Mouse (Mus musculus): ENCODE measurements around the gene Khdrbs1. TPM values are rescaled to one million over a fixed set of nuclear protein-coding genes. Genes with fewer than 3 reads are reported as not detected.
A peak's percentile ranks its signal among the peaks of the same experiment; 100 is the strongest.
"Not testable (repeated sequence)": the region's sequence is repeated elsewhere in the genome, so short reads cannot be mapped to it uniquely, and the experiment has no call there.

Khdrbs1 gene
- polyA plus RNA-seq, 1 experiment, result 117 TPM

DNA sequence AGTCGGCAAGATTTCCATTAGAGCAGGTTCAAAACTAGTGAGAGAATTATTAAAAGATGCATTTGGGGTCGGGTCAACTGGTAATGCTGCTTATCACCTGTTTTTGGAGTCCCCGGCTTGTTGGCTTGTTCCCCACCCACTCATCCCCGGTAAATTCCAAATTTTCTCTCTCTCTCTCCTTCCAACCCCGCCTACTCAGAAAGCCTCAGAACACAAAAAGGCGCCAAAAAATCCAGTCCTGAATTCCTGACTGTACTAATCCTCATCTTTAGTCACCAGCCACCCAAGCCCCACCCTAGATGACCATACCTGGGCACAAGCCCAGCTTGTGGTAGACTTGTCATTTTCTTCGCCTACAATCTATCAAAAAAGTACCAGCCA, 897 bp upstream of the Khdrbs1 start:
- no peak for DNase-seq (ENCODE audit: low read depth)
- TF ChIP-seq POLR2A (IDR thresholded peaks at IDR 0.05; ENCODE audit: borderline replicate concordance, extremely low read depth, insufficient read depth, insufficient read length, poor library complexity, severe bottlenecking) (no peak), CTCF (IDR thresholded peaks at IDR 0.05; ENCODE audit: borderline replicate concordance, extremely low read depth, insufficient read depth, insufficient read length) (no peak)

DNA sequence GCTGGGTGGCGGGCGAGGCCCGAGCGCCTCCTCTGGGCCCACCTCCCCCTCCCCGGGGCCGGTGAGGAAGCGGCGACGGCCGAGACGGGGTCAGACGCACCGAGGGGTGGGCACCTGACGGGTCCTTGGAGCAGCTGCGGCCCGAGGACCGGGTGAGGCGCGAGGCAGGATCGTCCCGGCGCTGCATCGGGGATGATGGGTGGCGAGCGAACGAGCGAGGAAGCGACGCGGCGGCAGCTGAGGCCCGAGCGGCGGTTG, 200 bp downstream of the Khdrbs1 start:
- DNase-seq (ENCODE audit: low read depth), result no peak
- no peak for TF ChIP-seq CTCF (IDR thresholded peaks at IDR 0.05; ENCODE audit: borderline replicate concordance, extremely low read depth, insufficient read depth, insufficient read length)
- no peak for TF ChIP-seq POLR2A (IDR thresholded peaks at IDR 0.05; ENCODE audit: borderline replicate concordance, extremely low read depth, insufficient read depth, insufficient read length, poor library complexity, severe bottlenecking)

DNA sequence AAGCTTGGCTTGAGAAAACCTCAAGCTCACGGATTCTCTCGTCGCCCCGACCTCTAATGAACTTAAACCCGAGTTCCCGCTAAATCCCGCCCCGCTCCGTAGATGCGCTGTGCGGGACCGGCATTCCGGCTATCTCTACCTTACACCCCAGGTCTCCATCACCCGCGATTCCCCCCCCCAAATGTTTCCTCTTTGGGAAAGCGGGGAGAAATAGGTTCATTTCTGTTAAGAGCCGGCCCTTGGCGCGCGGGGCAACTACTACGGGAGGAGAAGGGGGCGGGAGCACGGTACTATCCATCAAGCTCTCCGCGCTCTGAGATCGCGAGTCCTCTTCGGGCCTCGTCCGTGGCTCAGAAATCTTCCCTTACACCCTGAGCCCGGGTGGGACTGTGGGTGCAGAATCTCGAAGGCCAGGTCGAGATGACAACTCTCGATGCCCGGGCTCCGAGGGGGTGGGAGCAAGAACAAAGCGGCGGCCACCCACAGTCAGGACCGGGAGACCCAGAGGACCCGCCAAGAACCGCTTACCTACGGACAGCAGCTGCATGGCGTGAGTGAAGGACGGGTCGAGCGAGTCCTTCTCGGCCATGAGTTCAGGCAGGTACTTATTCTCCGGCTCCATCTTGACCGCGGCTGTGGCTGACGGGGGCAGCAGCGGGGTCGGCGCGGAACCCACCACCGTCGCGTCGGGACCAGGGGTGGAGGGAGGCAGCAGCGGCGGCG, 691 bp downstream of the Khdrbs1 start:
- peak; percentile 64 for DNase-seq (ENCODE audit: low read depth)
- TF ChIP-seq POLR2A (IDR thresholded peaks at IDR 0.05; ENCODE audit: borderline replicate concordance, extremely low read depth, insufficient read depth, insufficient read length, poor library complexity, severe bottlenecking) (no peak), CTCF (IDR thresholded peaks at IDR 0.05; ENCODE audit: borderline replicate concordance, extremely low read depth, insufficient read depth, insufficient read length) (no peak)

DNA sequence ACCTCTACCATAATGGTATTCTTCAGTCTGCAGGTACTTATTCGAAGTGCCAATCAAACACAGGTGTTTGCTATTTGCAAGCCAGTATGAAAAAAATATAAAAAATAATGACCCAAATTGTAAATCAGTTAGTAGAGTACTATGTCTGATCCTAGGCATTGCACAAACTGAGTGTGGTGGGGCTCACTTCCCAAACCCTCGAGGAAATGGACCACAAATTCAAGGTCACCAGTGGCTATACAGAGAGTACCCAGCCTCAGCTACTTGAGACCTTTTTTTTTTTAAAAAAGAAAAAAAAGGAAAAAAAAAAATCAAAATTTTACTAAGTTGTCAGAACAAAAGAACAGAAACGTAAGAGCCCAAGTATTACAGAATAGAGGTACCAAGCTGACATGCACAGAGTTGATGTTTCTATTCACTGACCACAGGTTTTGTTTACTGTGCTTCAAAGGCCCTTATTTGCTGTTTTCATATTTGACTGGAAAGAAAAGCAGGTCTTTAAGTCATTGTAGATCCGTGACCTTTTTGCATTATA, 2.9 kb downstream of the Khdrbs1 start:
- TF ChIP-seq CTCF (IDR thresholded peaks at IDR 0.05; ENCODE audit: borderline replicate concordance, extremely low read depth, insufficient read depth, insufficient read length) (no peak), POLR2A (IDR thresholded peaks at IDR 0.05; ENCODE audit: borderline replicate concordance, extremely low read depth, insufficient read depth, insufficient read length, poor library complexity, severe bottlenecking) (no peak)
- DNase-seq (ENCODE audit: low read depth), result no peak

DNA sequence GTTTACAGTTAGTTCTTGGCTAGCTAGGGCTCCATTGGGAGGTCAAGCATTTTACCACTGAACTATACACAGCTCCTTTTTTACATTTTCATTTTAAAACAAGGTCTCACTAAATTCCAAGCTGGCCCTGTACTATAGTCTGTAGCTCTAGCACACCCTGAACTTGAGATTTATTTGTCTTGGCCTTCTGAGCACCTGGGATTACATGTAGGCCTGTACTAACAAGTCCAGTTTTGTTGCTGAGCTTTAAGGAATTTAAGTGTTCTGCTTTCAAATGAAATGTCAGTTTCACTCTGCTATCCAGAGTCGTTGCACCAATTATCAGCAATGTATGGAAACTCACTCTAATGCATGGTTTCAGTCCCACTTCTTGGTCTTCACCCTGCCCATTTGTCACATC, 5.9 kb downstream of the Khdrbs1 start:
- TF ChIP-seq POLR2A (IDR thresholded peaks at IDR 0.05; ENCODE audit: borderline replicate concordance, extremely low read depth, insufficient read depth, insufficient read length, poor library complexity, severe bottlenecking) (no peak), CTCF (IDR thresholded peaks at IDR 0.05; ENCODE audit: borderline replicate concordance, extremely low read depth, insufficient read depth, insufficient read length) (no peak)
- no peak for DNase-seq (ENCODE audit: low read depth)

DNA sequence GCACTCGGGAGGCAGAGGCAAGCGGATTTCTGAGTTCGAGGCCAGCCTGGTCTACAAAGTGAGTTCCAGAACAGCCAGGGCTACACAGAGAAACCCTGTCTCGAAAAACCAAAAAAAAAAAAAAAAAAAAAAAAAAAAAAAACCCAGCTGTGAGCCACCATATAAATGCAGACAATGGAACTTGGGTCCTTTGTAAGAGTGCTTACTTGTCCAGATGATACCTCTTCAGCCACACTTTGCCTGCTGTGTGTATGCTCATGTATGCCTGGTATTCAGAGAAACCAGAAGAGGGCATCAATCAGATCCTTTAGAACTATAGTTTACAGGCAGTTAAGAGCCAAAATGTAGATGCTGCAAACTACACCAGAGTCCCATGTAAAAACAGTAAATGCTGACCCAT, 6.6 kb downstream of the Khdrbs1 start:
- not testable (repeated sequence) for DNase-seq (ENCODE audit: low read depth)

DNA sequence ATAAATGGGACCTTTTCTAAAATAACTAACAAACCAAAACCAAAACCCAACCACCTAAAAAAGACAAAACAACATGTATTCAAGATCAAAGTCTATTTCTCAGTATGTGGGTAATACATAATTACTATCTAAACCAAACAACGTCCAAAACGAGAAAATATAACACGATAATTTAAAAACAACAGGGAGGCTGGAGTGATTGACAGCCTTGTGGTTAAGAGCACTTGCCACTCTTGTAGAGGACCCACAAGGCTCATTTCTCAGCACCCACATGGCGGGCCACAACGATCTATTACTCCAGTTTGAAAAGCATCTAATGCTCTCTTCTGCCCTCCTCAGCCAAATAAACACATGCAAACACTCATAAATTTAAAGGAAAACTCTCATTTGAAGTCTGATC, 10.7 kb downstream of the Khdrbs1 start:
- DNase-seq (ENCODE audit: low read depth), result no peak
- TF ChIP-seq POLR2A (IDR thresholded peaks at IDR 0.05; ENCODE audit: borderline replicate concordance, extremely low read depth, insufficient read depth, insufficient read length, poor library complexity, severe bottlenecking), result no peak
- no peak for TF ChIP-seq CTCF (IDR thresholded peaks at IDR 0.05; ENCODE audit: borderline replicate concordance, extremely low read depth, insufficient read depth, insufficient read length)

DNA sequence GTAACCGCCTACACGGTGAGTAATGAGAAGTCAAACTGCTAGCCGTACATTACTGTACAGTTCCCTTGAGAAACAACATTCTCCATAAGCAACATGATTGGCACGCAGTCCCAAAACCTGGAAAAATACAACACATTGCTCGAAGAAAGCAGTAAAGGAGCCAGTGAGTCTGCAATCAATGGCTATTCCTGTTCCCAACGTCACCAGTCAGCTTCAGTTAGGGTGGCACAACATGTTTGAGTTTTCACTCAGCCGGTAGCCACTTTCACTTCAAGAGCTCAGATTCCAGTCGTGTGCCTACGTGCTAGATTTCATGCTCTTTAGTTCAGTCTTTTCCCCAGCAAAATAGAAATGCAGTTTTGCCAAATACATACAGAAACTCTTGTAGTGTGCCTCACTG, 25.8 kb downstream of the Khdrbs1 start:
- TF ChIP-seq CTCF (IDR thresholded peaks at IDR 0.05; ENCODE audit: borderline replicate concordance, extremely low read depth, insufficient read depth, insufficient read length) (no peak), POLR2A (IDR thresholded peaks at IDR 0.05; ENCODE audit: borderline replicate concordance, extremely low read depth, insufficient read depth, insufficient read length, poor library complexity, severe bottlenecking) (no peak)

DNA sequence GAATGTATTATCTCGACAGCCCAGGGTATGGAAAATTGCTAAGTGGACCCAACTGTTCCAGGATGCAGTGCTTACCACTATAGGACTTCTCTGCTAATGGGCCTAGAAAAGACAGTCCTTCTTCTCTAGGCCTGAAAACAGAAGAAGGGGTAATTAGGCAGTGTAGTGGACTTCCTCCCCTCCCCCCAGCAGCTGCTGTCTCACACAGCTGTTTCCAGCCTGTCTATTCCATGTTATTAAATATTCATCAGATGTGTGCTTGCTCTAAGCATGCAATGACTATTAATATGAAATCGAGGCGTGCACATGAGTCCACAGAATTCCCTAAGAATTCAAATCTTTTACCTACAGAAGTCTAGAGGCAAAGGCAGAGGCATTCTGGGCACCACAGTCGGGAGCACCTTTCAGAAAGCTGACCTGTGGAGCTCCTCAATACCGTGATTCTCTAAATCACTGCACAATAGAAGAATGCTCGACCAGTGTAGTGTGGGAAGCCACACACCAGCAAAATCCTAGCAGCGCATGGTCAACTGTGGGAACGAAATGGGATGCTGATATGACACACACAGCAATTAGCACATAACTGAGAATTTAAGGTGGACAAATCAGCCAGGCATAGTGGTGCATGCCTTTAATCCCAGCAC, 32.5 kb downstream of the Khdrbs1 start:
- DNase-seq (ENCODE audit: low read depth), result peak; percentile 87
- TF ChIP-seq POLR2A (IDR thresholded peaks at IDR 0.05; ENCODE audit: borderline replicate concordance, extremely low read depth, insufficient read depth, insufficient read length, poor library complexity, severe bottlenecking), result no peak
- no peak for TF ChIP-seq CTCF (IDR thresholded peaks at IDR 0.05; ENCODE audit: borderline replicate concordance, extremely low read depth, insufficient read depth, insufficient read length)

More for the DNA sequence above, 25.8 kb downstream of the Khdrbs1 start:
- DNase-seq (ENCODE audit: low read depth), result no peak

DNA sequence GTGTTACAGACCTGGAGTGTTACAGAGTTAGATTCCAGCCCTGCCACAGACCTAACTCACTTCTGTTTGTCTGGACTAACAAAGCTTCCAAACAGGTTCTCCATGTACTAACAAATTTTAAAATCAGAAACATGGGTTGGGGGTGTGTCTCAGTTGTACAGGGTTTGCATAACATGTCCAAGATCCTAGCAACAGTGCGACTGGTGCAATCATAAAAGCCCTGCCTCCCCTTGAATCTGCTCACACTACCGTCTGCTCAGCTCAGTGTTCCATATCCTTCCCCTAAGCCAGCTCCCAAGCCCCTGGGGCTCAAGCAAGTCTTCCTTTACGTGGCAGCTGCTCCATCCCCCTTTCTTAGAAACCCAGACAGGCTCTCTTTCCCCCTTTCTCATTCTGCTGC, 35.4 kb downstream of the Khdrbs1 start:
- DNase-seq (ENCODE audit: low read depth), result peak; percentile 80
- no peak for TF ChIP-seq POLR2A (IDR thresholded peaks at IDR 0.05; ENCODE audit: borderline replicate concordance, extremely low read depth, insufficient read depth, insufficient read length, poor library complexity, severe bottlenecking)
- TF ChIP-seq CTCF (IDR thresholded peaks at IDR 0.05; ENCODE audit: borderline replicate concordance, extremely low read depth, insufficient read depth, insufficient read length), result no peak

DNA sequence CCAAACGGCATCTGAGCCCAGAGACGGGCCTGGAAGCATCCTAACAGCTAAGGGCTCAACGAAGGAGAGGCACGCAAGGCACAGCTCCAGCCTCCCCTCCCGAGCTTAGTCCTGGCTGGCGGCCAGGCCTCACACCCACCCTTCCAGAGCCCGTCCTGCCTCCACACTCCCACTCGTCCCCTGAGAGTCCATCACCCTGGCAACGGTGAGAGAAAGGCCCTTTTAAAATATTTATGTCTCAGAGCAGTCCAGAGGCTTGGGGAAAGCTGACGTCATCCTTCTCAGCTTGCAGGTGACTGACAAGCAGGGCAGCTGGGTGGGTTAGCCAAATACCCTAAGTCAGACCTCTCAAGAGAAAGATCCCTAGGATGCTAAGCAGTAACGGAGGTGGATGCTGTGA, 39.6 kb downstream of the Khdrbs1 start:
- DNase-seq (ENCODE audit: low read depth), result peak; percentile 98
- TF ChIP-seq POLR2A (IDR thresholded peaks at IDR 0.05; ENCODE audit: borderline replicate concordance, extremely low read depth, insufficient read depth, insufficient read length, poor library complexity, severe bottlenecking) (no peak), CTCF (IDR thresholded peaks at IDR 0.05; ENCODE audit: borderline replicate concordance, extremely low read depth, insufficient read depth, insufficient read length) (no peak)

Data from brain, embryonic 14.5 days (tissue).